Mouse (Mus musculus): ENCODE data around the gene Sh3rf3. TPM values are rescaled to one million over a fixed set of nuclear protein-coding genes. Genes with fewer than 3 reads are reported as not detected.

The Sh3rf3 gene
- polyA plus RNA-seq, 2 experiments, result not detected

DNA sequence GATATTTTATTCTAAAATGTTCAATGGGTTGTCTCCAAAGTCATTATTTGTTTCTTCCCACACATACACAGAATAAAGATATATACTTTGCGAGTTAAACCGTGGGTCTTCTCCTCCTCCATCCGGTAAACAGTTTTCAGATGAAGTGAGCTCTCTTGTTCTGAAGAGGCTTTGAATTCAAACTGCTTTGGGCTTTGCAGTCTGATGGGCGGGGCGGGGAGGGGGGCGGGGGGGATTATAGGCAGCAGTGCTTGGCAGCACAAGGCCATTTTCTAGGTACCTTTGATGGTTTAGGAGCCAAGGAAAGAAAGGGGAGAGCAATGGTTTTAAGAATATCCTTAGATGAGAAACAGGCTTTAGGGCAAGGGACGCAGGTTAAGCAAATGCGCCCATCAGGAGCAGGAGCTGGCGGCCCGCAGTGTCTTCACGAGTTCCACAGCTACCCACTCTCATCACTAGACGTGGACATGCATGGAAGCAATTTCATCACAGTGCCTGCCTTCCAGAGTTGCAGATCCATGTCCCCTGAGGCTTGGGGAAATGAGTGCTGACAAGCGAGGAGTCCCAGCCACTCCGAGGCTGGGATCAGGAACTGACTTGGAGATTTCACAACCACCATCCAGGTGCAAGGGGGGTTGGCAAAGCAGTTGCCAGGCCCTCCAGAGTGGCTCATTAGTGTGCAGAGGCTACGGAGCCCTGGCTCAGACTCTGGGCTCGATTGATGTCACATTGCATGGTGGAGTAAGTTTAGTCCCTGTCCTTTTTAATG, 77.7 kb downstream of the Sh3rf3 start:
- Histone ChIP-seq H3K4me2 (ENCODE audit: low read depth) (no peak overlapping the region), H3K9ac (replicated peaks) (no peak overlapping the region), H3K27me3 (ENCODE audit: control insufficient read depth, insufficient read depth, low read length) (no peaks in the 10 kb centered on the region), H3K4me3 (ENCODE audit: insufficient read depth in 1 of 2, low read depth in 2 of 2, low read length in 2 of 2) (no peak overlapping the region), H3K4me1 (replicated peaks; ENCODE audit: control insufficient read depth in 2 of 2, insufficient read depth in 2 of 2, low read length in 1 of 2) (no peaks in the 10 kb centered on the region), H3K27ac (no peak overlapping the region), H3K36me3 (replicated peaks; ENCODE audit: control insufficient read depth, insufficient read depth, low read depth) (no peaks in the 10 kb centered on the region), H3K9me3 (ENCODE audit: control insufficient read depth, low read length) (no peaks in the 10 kb centered on the region)
- no peak for TF ChIP-seq CTCF (IDR thresholded peaks at IDR 0.05; ENCODE audit: low read depth)
- TF ChIP-seq EP300 (IDR thresholded peaks at IDR 0.05; ENCODE audit: low read depth), result no peak
- 51% methylated on average over 16 of the region's 16 CpGs for WGBS (ENCODE audit: insufficient replicate concordance)
- no peak for DNase-seq (ENCODE audit: low read depth in 3 of 3, low spot score in 3 of 3)
- ATAC-seq (ENCODE audit: insufficient read depth), result no peak

DNA sequence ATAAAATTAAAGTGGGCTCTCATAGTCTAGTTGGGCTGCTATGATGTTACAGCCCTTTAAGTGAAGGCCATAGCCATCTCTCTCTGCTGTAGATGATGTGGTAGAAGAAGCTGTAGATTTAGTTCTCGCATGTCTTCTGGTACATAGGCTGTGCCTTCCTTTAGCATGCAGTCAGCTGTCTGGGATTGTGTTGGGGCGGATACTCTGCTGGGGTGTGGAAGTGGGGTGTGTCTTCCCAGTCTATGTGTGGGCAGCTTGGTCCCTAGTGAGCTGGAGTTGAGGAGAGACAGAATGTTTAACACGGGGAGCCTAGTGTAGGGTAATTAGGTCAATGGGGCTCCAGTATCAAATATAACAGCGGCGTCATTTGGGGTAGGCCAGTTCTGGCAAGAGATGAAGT, 82.3 kb downstream of the Sh3rf3 start:
- no peak for DNase-seq (ENCODE audit: low read depth in 3 of 3, low spot score in 3 of 3)
- no peaks in the 10 kb centered on the region for H3K9me3 ChIP-seq (ENCODE audit: control insufficient read depth, low read length)
- no peak overlapping the region for H3K9ac ChIP-seq (replicated peaks)
- H3K27me3 ChIP-seq (ENCODE audit: control insufficient read depth, insufficient read depth, low read length), result no peaks in the 10 kb centered on the region
- H3K27ac ChIP-seq, result no peak overlapping the region
- no peak overlapping the region for H3K4me2 ChIP-seq (ENCODE audit: low read depth)
- ATAC-seq (ENCODE audit: insufficient read depth), result no peak
- TF ChIP-seq CTCF (IDR thresholded peaks at IDR 0.05; ENCODE audit: low read depth), result no peak
- no peaks in the 10 kb centered on the region for H3K36me3 ChIP-seq (replicated peaks; ENCODE audit: control insufficient read depth, insufficient read depth, low read depth)
- H3K4me1 ChIP-seq (replicated peaks; ENCODE audit: control insufficient read depth in 2 of 2, insufficient read depth in 2 of 2, low read length in 1 of 2), result no peaks in the 10 kb centered on the region
- WGBS (ENCODE audit: insufficient replicate concordance), result 66% methylated on average over 5 of the region's 5 CpGs
- H3K4me3 ChIP-seq (ENCODE audit: insufficient read depth in 1 of 2, low read depth in 2 of 2, low read length in 2 of 2), result no peak overlapping the region

DNA sequence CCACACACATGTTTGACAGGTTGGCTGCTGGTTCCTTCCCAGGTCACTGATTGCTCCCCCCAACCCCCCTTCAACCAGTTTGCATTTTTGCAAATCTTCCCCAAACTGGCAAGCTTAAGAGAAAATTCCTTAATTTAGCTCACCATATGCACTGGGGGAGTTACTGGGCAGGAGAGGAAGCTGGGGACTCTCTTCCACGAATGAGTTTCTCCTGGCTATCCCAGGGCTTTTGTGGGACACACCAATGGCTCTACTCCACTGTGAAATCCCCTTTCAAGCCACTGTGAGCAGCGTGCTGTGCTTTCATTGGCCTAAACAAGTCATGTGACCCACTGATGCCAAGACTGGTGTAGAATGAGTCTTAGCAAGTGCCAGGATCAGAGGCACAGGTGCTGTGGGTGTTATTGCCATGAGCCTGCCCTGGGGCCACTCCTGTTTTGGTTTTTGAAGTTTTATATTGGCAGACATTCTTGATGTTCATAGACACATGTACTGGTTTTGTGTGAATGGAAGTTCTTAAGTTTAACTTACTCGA, 83.9 kb downstream of the Sh3rf3 start:
- DNase-seq (ENCODE audit: low read depth in 3 of 3, low spot score in 3 of 3) (no peak), ATAC-seq (ENCODE audit: insufficient read depth) (no peak)
- 41% methylated on average over 3 of the region's 3 CpGs for WGBS (ENCODE audit: insufficient replicate concordance)
- no peak overlapping the region for H3K4me3 ChIP-seq (ENCODE audit: insufficient read depth in 1 of 2, low read depth in 2 of 2, low read length in 2 of 2)
- H3K27me3 ChIP-seq (ENCODE audit: control insufficient read depth, insufficient read depth, low read length), result no peaks in the 10 kb centered on the region
- no peaks in the 10 kb centered on the region for H3K4me1 ChIP-seq (replicated peaks; ENCODE audit: control insufficient read depth in 2 of 2, insufficient read depth in 2 of 2, low read length in 1 of 2)
- no peaks in the 10 kb centered on the region for H3K9me3 ChIP-seq (ENCODE audit: control insufficient read depth, low read length)
- no peak overlapping the region for H3K4me2 ChIP-seq (ENCODE audit: low read depth)
- no peaks in the 10 kb centered on the region for H3K36me3 ChIP-seq (replicated peaks; ENCODE audit: control insufficient read depth, insufficient read depth, low read depth)
- TF ChIP-seq CTCF (IDR thresholded peaks at IDR 0.05; ENCODE audit: low read depth) (no peak), EP300 (IDR thresholded peaks at IDR 0.05; ENCODE audit: low read depth) (no peak)
- H3K27ac ChIP-seq, result no peak overlapping the region
- H3K9ac ChIP-seq (replicated peaks), result no peak overlapping the region

DNA sequence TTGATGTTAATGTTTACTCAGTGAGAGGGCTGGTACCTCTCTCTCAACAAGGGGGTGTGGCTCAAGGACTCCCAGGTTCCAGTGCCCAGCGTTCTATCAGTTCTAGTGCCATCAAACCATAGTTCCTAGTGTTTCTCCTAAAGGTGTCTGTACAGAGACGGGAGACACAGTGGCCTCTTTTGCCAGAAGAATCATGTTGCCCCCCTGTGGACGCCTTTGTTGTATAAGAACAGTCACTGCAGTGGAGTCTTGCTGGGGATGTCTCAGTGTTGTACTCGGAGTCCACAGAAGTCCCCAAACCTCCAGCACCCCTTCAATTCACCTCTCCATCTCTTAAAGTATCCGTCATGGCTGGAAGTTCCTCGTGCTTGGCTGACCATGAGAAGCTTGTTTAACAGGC, 92.1 kb downstream of the Sh3rf3 start:
- DNase-seq (ENCODE audit: low read depth in 3 of 3, low spot score in 3 of 3), result no peak
- Histone ChIP-seq H3K27ac (no peak overlapping the region), H3K36me3 (replicated peaks; ENCODE audit: control insufficient read depth, insufficient read depth, low read depth) (no peaks in the 10 kb centered on the region), H3K9ac (replicated peaks) (no peak overlapping the region), H3K27me3 (ENCODE audit: control insufficient read depth, insufficient read depth, low read length) (no peaks in the 10 kb centered on the region), H3K4me1 (replicated peaks; ENCODE audit: control insufficient read depth in 2 of 2, insufficient read depth in 2 of 2, low read length in 1 of 2) (no peaks in the 10 kb centered on the region), H3K9me3 (ENCODE audit: control insufficient read depth, low read length) (no peaks in the 10 kb centered on the region), H3K4me2 (ENCODE audit: low read depth) (no peak overlapping the region), H3K4me3 (ENCODE audit: insufficient read depth in 1 of 2, low read depth in 2 of 2, low read length in 2 of 2) (no peak overlapping the region)
- ATAC-seq (ENCODE audit: insufficient read depth), result no peak
- TF ChIP-seq CTCF (IDR thresholded peaks at IDR 0.05; ENCODE audit: low read depth) (no peak), EP300 (IDR thresholded peaks at IDR 0.05; ENCODE audit: low read depth) (no peak)
- WGBS (ENCODE audit: insufficient replicate concordance), result 24% methylated on average over 6 of the region's 6 CpGs

DNA sequence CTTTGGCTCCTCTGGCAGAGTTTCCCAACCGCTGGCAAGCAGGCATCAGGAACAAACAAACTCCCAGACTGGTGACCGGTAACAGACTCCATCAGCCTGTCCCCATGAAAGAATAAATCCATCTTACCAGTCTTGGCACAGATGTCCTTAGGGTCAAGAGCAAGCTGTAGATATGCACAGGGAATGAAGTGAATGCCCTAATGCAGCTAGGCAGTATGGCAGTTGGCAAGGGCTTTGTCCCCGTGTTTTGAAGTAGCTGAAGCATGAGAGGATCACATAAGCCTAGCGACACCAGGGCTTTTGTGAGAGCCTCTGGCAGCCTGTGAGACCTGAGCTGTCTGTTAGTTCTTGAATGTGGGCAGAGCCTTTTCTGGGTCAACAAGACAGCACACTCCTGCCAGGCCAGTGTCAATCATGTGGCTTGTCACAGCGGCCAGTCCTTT, 93.9 kb downstream of the Sh3rf3 start:
- TF ChIP-seq EP300 (IDR thresholded peaks at IDR 0.05; ENCODE audit: low read depth) (no peak), CTCF (IDR thresholded peaks at IDR 0.05; ENCODE audit: low read depth) (no peak)
- Histone ChIP-seq H3K4me3 (ENCODE audit: insufficient read depth in 1 of 2, low read depth in 2 of 2, low read length in 2 of 2) (no peak overlapping the region), H3K27ac (no peak overlapping the region), H3K4me2 (ENCODE audit: low read depth) (no peak overlapping the region), H3K36me3 (replicated peaks; ENCODE audit: control insufficient read depth, insufficient read depth, low read depth) (no peaks in the 10 kb centered on the region), H3K27me3 (ENCODE audit: control insufficient read depth, insufficient read depth, low read length) (no peaks in the 10 kb centered on the region), H3K9me3 (ENCODE audit: control insufficient read depth, low read length) (no peaks in the 10 kb centered on the region), H3K4me1 (replicated peaks; ENCODE audit: control insufficient read depth in 2 of 2, insufficient read depth in 2 of 2, low read length in 1 of 2) (no peaks in the 10 kb centered on the region), H3K9ac (replicated peaks) (no peak overlapping the region)
- ATAC-seq (ENCODE audit: insufficient read depth) (no peak), DNase-seq (ENCODE audit: low read depth in 3 of 3, low spot score in 3 of 3) (no peak)
- WGBS (ENCODE audit: insufficient replicate concordance), result 66% methylated on average over 5 of the region's 5 CpGs

All from liver, embryonic 14.5 days (tissue).